Mouse (Mus musculus) liver, postnatal 0 days (tissue): ENCODE data around the gene Il21r.

Experiments
- CTCF ChIP-seq: sonication (generic); IDR thresholded peaks from 2 replicates; pipeline ENCODE4 v1.5.1; 2016; ENCODE audit warnings: antibody characterized with exemption, low read depth
- EP300 ChIP-seq: IDR thresholded peaks from 2 replicates; pipeline ENCODE4 v1.6.1; 2016; ENCODE audit warnings: antibody characterized with exemption, low read depth, mild to moderate bottlenecking

- TF ChIP-seq CTCF: no peak
- TF ChIP-seq EP300: no peak
These were observed 22.5 kb upstream of the Il21r start for GRCm38 (mm10) chr7:125580625-125581316.
